Mouse (Mus musculus) layer of hippocampus, adult 8-10 months (tissue): ENCODE data around the gene Ccdc152. TPM values are rescaled to one million over a fixed set of nuclear protein-coding genes. Genes with fewer than 3 reads are reported as not detected.

Experiments used
- DNase-seq, 2 experiments: peaks; one replicate each; pipeline ENCODE4 v3.0.0; 2022; ENCODE audit warnings: low spot score in 2 of 2
- total RNA-seq, 4 experiments: library from RNA; stranded (reverse); gene quantifications; 2 replicates each; pipeline ENCODE4 v1.2.4; 2022

Ccdc152 gene
- not detected for total RNA-seq

DNA sequence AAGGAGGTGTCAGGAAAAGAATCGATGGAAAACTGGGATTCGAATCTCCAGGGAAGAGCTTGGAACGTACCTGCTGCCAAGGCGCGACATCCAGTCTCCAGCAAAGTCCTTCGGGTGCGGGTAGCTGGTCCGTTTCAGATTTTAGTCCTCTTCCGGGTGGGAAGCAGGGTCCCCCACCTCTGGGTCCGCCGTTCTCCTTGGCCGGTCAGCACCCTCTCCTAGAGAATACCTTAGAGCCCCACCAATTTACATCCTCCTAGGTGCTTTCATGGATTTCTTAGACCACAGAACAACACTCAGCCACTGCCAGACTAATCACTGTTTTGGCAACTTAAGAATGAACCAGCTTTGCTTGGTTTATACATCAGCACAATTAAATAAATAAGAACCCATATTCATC is at the start of gene Ccdc152:
Ccdc152 (minus strand) TSS at position 101 of the 400 bp plus-strand sequence.
- DNase-seq, result no peak

DNA sequence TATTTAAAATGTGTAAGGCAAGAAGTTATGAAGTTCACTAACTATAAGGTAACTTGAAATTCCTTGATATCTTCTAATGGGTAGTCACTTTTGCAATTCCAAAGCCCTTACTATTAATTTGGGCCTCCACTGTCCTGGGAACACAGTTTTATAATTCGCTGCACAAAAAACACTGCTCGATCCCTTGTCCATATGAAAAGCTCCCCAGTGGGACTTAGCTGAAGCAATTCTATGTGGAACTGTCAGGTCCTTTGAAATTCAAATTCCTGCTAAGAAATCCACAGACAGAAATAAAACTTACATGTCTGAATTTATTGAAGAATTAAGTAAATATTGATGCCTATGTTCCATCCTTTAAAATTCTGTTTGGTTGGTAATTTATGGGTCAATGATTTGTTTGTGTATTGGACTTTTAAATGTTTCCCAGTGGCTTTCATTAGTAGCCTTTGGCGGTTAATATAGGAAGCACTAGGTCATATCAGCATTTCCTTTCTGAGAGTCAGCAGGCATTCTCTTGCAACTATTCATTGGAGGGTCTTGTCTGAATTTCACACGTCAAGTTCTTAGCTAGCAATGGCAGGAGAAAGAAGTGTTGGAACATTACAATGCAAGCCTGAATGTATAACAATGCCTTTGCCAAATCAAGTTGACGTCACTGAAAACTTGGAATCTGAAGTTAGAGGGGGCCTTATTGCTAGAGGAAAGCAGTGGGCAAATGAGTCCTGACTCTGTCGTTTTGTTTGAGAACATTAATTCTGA is 46.2 kb upstream of the Ccdc152 start:
- DNase-seq, result no peak

GRCm38 (mm10) chr15:3346682-3347081 is 43.4 kb upstream of the Ccdc152 start:
- no peak for DNase-seq

- DNase-seq, result peak; percentile 48 to 56
Measured at GRCm38 (mm10) chr15:3344555-3344954, 41.2 kb upstream of the Ccdc152 start.

GRCm38 (mm10) chr15:3341806-3342582 is 38.7 kb upstream of the Ccdc152 start:
- DNase-seq, result no peak

GRCm38 (mm10) chr15:3339847-3340246 is 36.5 kb upstream of the Ccdc152 start:
- no peak for DNase-seq

DNA sequence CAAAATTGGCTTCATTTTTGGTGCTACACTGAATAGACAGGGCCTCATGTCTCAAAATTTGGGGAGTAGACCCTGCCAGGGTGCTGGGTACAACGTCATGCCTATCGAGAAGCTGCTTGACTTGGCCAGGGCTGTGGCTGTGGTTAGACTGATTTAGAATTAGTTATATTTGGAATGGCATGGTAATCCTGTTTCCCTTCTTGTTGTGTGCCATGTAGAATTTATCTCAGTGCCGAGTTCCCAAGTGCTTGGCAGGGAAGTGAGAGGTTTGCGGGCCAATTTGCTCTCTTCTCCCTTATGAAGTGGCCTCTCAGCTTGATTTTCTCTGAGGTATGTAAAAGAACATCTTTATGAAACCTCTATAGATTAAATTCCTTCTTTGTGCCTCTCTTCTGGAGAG is 29.2 kb upstream of the Ccdc152 start:
- DNase-seq, result no peak

DNA sequence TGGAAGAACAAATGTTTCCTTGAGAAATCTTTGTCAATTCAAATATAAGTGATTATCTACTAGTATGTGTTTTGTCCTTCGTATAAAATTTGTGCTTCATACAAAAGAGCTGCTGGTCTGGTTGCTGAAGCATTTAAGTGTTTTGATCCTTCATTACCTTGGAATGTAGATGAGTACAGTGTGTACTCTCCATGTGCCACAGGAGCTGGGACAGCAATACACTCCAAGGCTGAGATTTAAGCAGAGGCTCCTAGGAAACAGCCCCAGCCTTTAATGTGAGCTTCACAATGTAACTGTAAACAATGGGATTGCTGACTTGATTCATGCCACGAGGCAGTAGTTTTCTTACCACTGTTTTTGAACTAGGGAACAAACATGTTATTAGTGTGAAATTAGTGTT is 28.5 kb upstream of the Ccdc152 start:
- DNase-seq, result no peak

GRCm38 (mm10) chr15:3330291-3330690 is 27.0 kb upstream of the Ccdc152 start:
- no peak for DNase-seq

GRCm38 (mm10) chr15:3323041-3323440 is 19.7 kb upstream of the Ccdc152 start:
- no peak for DNase-seq

GRCm38 (mm10) chr15:3319929-3320328 is 16.6 kb upstream of the Ccdc152 start:
- no peak for DNase-seq

- DNase-seq, result no peak
Measured at GRCm38 (mm10) chr15:3316617-3317016, 13.3 kb upstream of the Ccdc152 start.

DNA sequence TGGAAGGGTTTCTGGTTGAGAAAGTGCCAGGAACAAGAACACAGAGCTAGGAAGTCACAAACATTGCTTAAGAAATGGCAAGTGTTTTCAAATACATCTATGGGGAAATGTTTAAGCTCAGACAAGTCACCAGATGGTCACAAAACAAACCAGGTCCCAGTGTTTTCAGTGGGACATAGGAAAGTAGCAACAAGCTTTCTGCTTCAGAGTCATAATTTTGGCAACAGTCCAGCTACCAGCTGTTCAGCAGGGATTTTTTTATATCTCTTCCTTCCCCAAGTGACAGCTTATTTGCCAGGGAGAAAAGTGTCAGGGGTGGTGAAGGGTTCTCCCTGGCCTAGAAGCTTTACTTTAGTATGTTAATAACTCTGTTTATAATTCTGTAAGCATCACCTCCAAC is 9.6 kb upstream of the Ccdc152 start:
- peak in 1 of 2 experiments; percentile 7 for DNase-seq

- DNase-seq, result no peak
Measured at GRCm38 (mm10) chr15:3309856-3310255, 6.5 kb upstream of the Ccdc152 start.

DNA sequence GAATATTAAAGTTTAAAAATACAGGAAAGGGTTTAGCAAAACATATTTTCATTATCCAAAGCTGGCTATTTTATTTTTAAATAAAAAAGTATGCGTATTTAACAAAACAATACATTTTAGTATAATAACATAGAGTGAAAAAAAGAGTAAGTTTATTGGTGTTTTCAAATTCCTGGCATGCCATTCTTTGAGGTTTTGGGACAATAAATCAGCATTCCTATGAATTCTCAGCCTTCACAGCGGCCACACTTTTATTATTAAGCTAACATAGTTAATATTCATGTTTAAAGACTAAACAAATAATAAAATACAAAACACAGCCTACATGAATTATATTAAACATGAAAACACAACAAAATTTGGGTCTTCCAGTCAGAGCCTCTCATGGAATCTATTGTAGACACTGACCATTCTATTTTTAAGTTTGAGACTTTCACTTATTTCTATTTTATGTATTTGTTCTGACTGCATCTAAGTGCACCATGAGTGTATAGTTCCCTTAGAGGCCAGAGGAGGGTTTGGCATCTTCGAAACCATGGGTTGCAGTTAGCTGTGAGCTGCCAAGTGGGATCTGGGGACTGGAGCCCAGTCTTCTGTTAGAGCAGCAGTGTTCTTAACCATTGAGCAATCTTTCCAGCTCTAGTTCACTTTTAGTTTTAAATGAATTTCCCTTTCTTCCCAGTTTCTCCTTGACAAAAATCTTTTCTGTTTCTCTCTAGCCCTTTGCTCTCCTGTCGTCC is 2.8 kb downstream of the Ccdc152 start:
- no peak for DNase-seq

- DNase-seq, result no peak
Measured at GRCm38 (mm10) chr15:3297615-3298014, 5.7 kb downstream of the Ccdc152 start.

DNA sequence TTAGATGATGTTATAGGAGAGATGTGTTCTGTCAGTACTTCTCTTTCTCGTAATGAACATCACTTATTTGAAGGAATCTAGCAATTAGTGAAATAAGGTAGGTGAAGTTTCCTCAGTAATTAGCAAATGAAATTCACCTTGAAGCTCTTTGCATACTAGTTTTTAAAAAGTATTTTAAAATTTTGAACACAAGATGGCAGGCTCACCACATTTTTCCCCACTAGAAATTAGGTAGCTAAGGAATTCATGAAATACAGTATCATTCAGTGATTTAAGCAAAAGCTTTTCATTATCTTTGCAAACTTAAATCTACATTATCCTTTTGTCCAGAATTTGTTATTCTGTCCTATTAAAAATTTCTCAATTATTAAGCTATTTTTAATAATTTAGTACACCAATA is 7.3 kb downstream of the Ccdc152 start:
- DNase-seq, result no peak

DNA sequence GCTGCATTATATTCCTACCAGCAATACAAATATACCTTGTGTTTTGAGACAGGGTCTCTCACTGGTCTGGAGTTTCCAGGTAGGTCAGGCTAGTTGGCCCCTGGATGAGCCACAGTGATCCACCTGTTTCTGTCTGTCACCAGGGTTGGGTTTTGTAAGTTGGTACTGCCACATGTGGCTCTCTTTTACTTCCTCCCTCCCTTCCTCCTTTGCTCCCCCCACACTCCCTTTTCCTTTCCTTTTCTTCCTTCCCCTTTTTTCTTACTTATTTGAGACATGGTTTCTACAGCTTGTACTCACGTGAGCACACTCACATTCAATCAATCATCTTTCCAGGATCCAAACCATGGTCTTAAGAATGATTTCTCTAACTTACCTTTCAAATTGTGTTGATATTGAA is 9.8 kb downstream of the Ccdc152 start:
- DNase-seq, result no peak

DNA sequence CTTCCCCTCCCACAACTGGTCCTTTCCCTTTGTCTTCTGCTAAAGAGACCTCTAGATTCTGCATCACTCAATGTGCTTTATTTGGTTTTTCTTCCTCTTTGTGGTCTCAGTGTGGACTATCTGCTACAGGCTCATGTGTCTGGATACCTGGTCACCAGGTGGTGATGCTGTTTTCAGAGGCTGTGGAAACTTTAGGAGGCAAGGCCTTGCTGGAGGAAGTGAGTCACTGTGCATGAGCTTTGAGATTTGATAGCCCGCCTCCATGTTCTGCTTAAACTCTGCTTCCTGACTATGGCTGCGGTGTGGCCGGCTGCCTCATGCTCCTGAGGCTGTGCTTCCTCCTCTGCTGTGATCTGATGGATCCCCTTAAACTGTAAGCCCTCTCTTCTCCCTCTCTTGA is 12.9 kb downstream of the Ccdc152 start:
- DNase-seq, result no peak

GRCm38 (mm10) chr15:3286032-3286431 is 17.3 kb downstream of the Ccdc152 start:
- DNase-seq, result no peak

GRCm38 (mm10) chr15:3281737-3282136 is 21.6 kb downstream of the Ccdc152 start:
- no peak for DNase-seq

DNA sequence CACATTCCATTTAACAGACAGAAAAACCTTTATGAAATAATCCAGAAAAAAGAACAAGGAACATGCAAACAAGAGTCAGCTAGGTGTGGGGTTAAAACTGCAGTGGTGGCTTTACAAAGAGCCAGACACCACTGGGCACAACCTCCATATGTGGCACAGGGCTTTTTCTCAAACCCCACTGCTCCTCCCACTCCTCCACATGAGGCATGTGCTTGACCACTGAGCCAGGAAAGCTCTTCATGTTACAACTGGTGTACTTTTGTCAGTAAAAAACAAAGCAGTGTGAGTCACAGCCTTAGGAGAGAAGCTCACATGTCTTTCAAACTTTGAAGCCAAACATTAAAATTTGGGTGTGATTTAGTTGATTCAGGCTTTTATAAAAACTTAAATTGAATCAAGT is 22.1 kb downstream of the Ccdc152 start:
- no peak for DNase-seq
